Mouse (Mus musculus) embryonic facial prominence, embryonic 14.5 days (tissue): ENCODE measurements around the gene Coa6. TPM values are rescaled to one million over a fixed set of nuclear protein-coding genes. Genes with fewer than 3 reads are reported as not detected.

Source experiments
- ATAC-seq: fragments of 200-750 bp; cut with Nextera tagmentation; 2 replicates; pipeline ENCODE4 v1.8.0; 2017; ENCODE audit warnings: low read depth, moderate number of reproducible peaks, moderate TSS enrichment
- DNase-seq: peaks from one replicate; pipeline ENCODE4 v3.0.0-alpha.2; 2015; ENCODE audit warnings: low spot score
- H3K27ac ChIP-seq: fragments of 300-500 bp; sonication (generic); replicated peaks from 2 replicates; pipeline ENCODE4 v1.5.1; 2014; ENCODE audit warnings: low read depth, mild to moderate bottlenecking, low read length, moderate library complexity
- H3K27me3 ChIP-seq: fragments of 300-500 bp; sonication (generic); replicated peaks from 2 replicates; pipeline ENCODE4 v1.6.1; 2014; ENCODE audit warnings: low read length; ENCODE audit not compliant: control insufficient read depth, insufficient read depth
- H3K36me3 ChIP-seq: fragments of 300-500 bp; sonication (generic); 2 replicates; pipeline ENCODE4 v1.6.1; 2014; ENCODE audit warnings: low read length, mixed read lengths; ENCODE audit not compliant: control insufficient read depth, insufficient read depth
- H3K4me1 ChIP-seq: fragments of 300-500 bp; sonication (generic); 2 replicates; pipeline ENCODE4 v1.6.1; 2014; ENCODE audit warnings: antibody characterized with exemption, low read length; ENCODE audit not compliant: control insufficient read depth, insufficient read depth
- H3K4me2 ChIP-seq: fragments of 300-500 bp; sonication (generic); 2 replicates; pipeline ENCODE4 v1.6.1; 2014; ENCODE audit warnings: low read depth, mild to moderate bottlenecking, low read length, moderate library complexity, mixed read lengths
- H3K4me3 ChIP-seq: fragments of 300-500 bp; sonication (generic); 2 replicates; pipeline ENCODE4 v1.5.1; 2014; ENCODE audit warnings: low read depth, mild to moderate bottlenecking, low read length
- H3K9ac ChIP-seq: fragments of 300-500 bp; sonication (generic); 2 replicates; pipeline ENCODE4 v1.6.1; 2014; ENCODE audit warnings: low read depth, mild to moderate bottlenecking, low read length, moderate library complexity, mixed read lengths
- H3K9me3 ChIP-seq: fragments of 300-500 bp; sonication (generic); 2 replicates; pipeline ENCODE4 v1.6.1; 2016; ENCODE audit warnings: low read length; ENCODE audit not compliant: control insufficient read depth
- WGBS: fragments of 180-500 bp; shearing (Covaris S2); extraction: QIAGEN DNeasy Blood & Tissue Kit; methylation state at CpG from one replicate; pipeline ENCODE4 v1.1.7; 2014; 5-methylcytosine and 5-hydroxymethylcytosine counted together
- polyA plus RNA-seq: library from polyadenylated mRNA; unstranded; fragments of >200 nt; fragmentation: Nextera tagmentation; extraction: Ambion mirVana; gene quantifications from 2 replicates; pipeline ENCODE4 v1.2.1, GENCODE M21; 2014

Gene Coa6
- polyA plus RNA-seq, 1 experiment from 2014 or later = 49.5 TPM

- 79% methylated on average over 7 of the region's 7 CpGs for WGBS
- Histone ChIP-seq H3K36me3 (peaks cover 78% of the 10 kb centered on the region), H3K4me1 (no peaks in the 10 kb centered on the region)
Measured at GRCm38 (mm10) chr8:126433827-126434226, 11.5 kb downstream of the Coa6 start.

GRCm38 (mm10) chr8:126438937-126439336, 16.6 kb downstream of the Coa6 start:
- Histone ChIP-seq H3K27me3 (no peaks in the 10 kb centered on the region), H3K9ac (no peak overlapping the region), H3K9me3 (no peaks in the 10 kb centered on the region), H3K4me2 (no peak overlapping the region), H3K4me1 (no peaks in the 10 kb centered on the region), H3K4me3 (no peak overlapping the region), H3K27ac (no peak overlapping the region), H3K36me3 (peaks cover 59% of the 10 kb centered on the region)
- 65% methylated on average over 2 of the region's 2 CpGs for WGBS
- DNase-seq (no peak), ATAC-seq (no peak)

More at GRCm38 (mm10) chr8:126433827-126434226, 11.5 kb downstream of the Coa6 start:
- no peak for ATAC-seq
- peak; percentile 8 for DNase-seq
- Histone ChIP-seq H3K9me3 (no peaks in the 10 kb centered on the region), H3K4me3 (no peak overlapping the region), H3K27me3 (no peaks in the 10 kb centered on the region), H3K27ac (no peak overlapping the region), H3K4me2 (no peak overlapping the region), H3K9ac (no peak overlapping the region)

GRCm38 (mm10) chr8:126451158-126451557, 28.8 kb downstream of the Coa6 start:
- Histone ChIP-seq H3K4me1 (no peaks in the 10 kb centered on the region), H3K4me2 (no peak overlapping the region), H3K4me3 (no peak overlapping the region), H3K27ac (no peak overlapping the region), H3K9ac (no peak overlapping the region), H3K27me3 (no peaks in the 10 kb centered on the region), H3K36me3 (peaks cover 76% of the 10 kb centered on the region), H3K9me3 (no peaks in the 10 kb centered on the region)
- ATAC-seq (no peak), DNase-seq (no peak)
- WGBS = 91% methylated on average over 8 of the region's 8 CpGs

GRCm38 (mm10) chr8:126455383-126455782, 33.1 kb downstream of the Coa6 start:
- ATAC-seq = no peak; the same call in 1 of the 2 replicates
- H3K27me3 ChIP-seq = no peaks in the 10 kb centered on the region
- no peak overlapping the region for H3K27ac ChIP-seq
- peak; percentile 30 for DNase-seq
- H3K4me2 ChIP-seq = no peak overlapping the region
- WGBS = 79% methylated on average over 7 of the region's 7 CpGs
- H3K36me3 ChIP-seq = peaks cover 62% of the 10 kb centered on the region
- no peaks in the 10 kb centered on the region for H3K9me3 ChIP-seq
- no peak overlapping the region for H3K9ac ChIP-seq
- no peak overlapping the region for H3K4me3 ChIP-seq
- no peaks in the 10 kb centered on the region for H3K4me1 ChIP-seq

- Histone ChIP-seq H3K4me3 (no peak overlapping the region), H3K9me3 (no peaks in the 10 kb centered on the region), H3K4me1 (no peaks in the 10 kb centered on the region), H3K4me2 (no peak overlapping the region), H3K27me3 (no peaks in the 10 kb centered on the region), H3K36me3 (peaks cover 55% of the 10 kb centered on the region), H3K27ac (no peak overlapping the region), H3K9ac (no peak overlapping the region)
- WGBS = 58% methylated on average over 3 of the region's 3 CpGs
- no peak for DNase-seq
- ATAC-seq = no peak
Measured at GRCm38 (mm10) chr8:126460274-126460673, 38.0 kb downstream of the Coa6 start.

GRCm38 (mm10) chr8:126461735-126462134, 39.4 kb downstream of the Coa6 start:
- H3K36me3 ChIP-seq = peaks cover 48% of the 10 kb centered on the region
- no peak overlapping the region for H3K27ac ChIP-seq
- no peak for DNase-seq
- 80% methylated on average over 7 of the region's 7 CpGs for WGBS
- ATAC-seq = no peak
- no peaks in the 10 kb centered on the region for H3K27me3 ChIP-seq
- no peak overlapping the region for H3K9ac ChIP-seq
- no peak overlapping the region for H3K4me3 ChIP-seq
- no peaks in the 10 kb centered on the region for H3K4me1 ChIP-seq
- H3K4me2 ChIP-seq = no peak overlapping the region
- H3K9me3 ChIP-seq = no peaks in the 10 kb centered on the region

- ATAC-seq (no peak), DNase-seq (no peak)
- Histone ChIP-seq H3K4me2 (no peak overlapping the region), H3K4me1 (no peaks in the 10 kb centered on the region), H3K9me3 (no peaks in the 10 kb centered on the region), H3K9ac (no peak overlapping the region), H3K27me3 (no peaks in the 10 kb centered on the region), H3K27ac (no peak overlapping the region), H3K4me3 (no peak overlapping the region), H3K36me3 (peaks cover 50% of the 10 kb centered on the region)
- 80% methylated on average over 7 of the region's 7 CpGs for WGBS
Measured at GRCm38 (mm10) chr8:126464071-126464470, 41.8 kb downstream of the Coa6 start.

- DNase-seq (no peak), ATAC-seq (no peak)
- no peak overlapping the region for H3K27ac ChIP-seq
- H3K4me3 ChIP-seq = peak overlapping the region; percentile 84
- no peaks in the 10 kb centered on the region for H3K9me3 ChIP-seq
- H3K36me3 ChIP-seq = peaks cover 22% of the 10 kb centered on the region
- H3K9ac ChIP-seq = peak overlapping the region; percentile 83
- H3K4me2 ChIP-seq = peak overlapping the region; percentile 86
- WGBS = 14% methylated on average over 14 of the region's 16 CpGs
- H3K4me1 ChIP-seq = peaks cover 16% of the 10 kb centered on the region
- no peaks in the 10 kb centered on the region for H3K27me3 ChIP-seq
Measured at GRCm38 (mm10) chr8:126473802-126474298, 51.5 kb downstream of the Coa6 start.
